Mouse (Mus musculus): ENCODE data around the gene Tnnc2. TPM values are rescaled to one million over a fixed set of nuclear protein-coding genes. Genes with fewer than 3 reads are reported as not detected.

Gene Tnnc2
- total and polyA plus RNA-seq, 2 experiments from 2014 or later: 0.38 to 0.50 TPM

- peak overlapping the region; percentile 78 for H3K27ac ChIP-seq (ENCODE audit: low read depth, low read length)
- no peak for ATAC-seq
Observed at GRCm38 (mm10) chr2:164784869-164785420, 5.2 kb upstream of the Tnnc2 start.

GRCm38 (mm10) chr2:164783926-164784581, 4.3 kb upstream of the Tnnc2 start:
- DNase-seq: no peak
- WGBS: 81% methylated on average over 7 of the region's 7 CpGs

More at GRCm38 (mm10) chr2:164784869-164785420, 5.2 kb upstream of the Tnnc2 start:
- WGBS: 16% methylated on average over 7 of the region's 7 CpGs
- H3K9me3 ChIP-seq (ENCODE audit: low read length): no peaks in the 10 kb centered on the region
- no peak for DNase-seq
- peak overlapping the region; percentile 89 for H3K4me2 ChIP-seq (ENCODE audit: low read depth)
- peaks cover 4% of the 10 kb centered on the region for H3K4me1 ChIP-seq (ENCODE audit: insufficient read depth)
- peak overlapping the region; percentile 76 for H3K4me3 ChIP-seq (ENCODE audit: low read depth, low read length)
- no peak for TF ChIP-seq CTCF (IDR thresholded peaks at IDR 0.05; ENCODE audit: low read depth)
- H3K27me3 ChIP-seq (ENCODE audit: insufficient read depth, low read length): no peaks in the 10 kb centered on the region
- 0 out of 2 replicates have a peak, but pooled peaks cover 3% of the 10 kb centered on the region for H3K36me3 ChIP-seq (ENCODE audit: insufficient read depth)
- H3K9ac ChIP-seq: peak overlapping the region; percentile 82

GRCm38 (mm10) chr2:164781876-164782275, 2.1 kb upstream of the Tnnc2 start:
- ATAC-seq (no peak), DNase-seq (no peak)
- Histone ChIP-seq H3K4me1 (ENCODE audit: insufficient read depth) (peaks cover 4% of the 10 kb centered on the region), H3K27ac (ENCODE audit: low read depth, low read length) (no peak overlapping the region), H3K4me2 (ENCODE audit: low read depth) (no peak overlapping the region), H3K9ac (no peak overlapping the region), H3K4me3 (ENCODE audit: low read depth, low read length) (no peak overlapping the region), H3K36me3 (ENCODE audit: insufficient read depth) (no peaks in the 10 kb centered on the region), H3K9me3 (ENCODE audit: low read length) (no peaks in the 10 kb centered on the region), H3K27me3 (ENCODE audit: insufficient read depth, low read length) (no peaks in the 10 kb centered on the region)
- no peak for TF ChIP-seq CTCF (IDR thresholded peaks at IDR 0.05; ENCODE audit: low read depth)
- WGBS: 78% methylated on average over 4 of the region's 4 CpGs

More at GRCm38 (mm10) chr2:164783926-164784581, 4.3 kb upstream of the Tnnc2 start:
- Histone ChIP-seq H3K4me2 (ENCODE audit: low read depth) (no peak overlapping the region), H3K9me3 (ENCODE audit: low read length) (no peaks in the 10 kb centered on the region), H3K27me3 (ENCODE audit: insufficient read depth, low read length) (no peaks in the 10 kb centered on the region), H3K4me1 (ENCODE audit: insufficient read depth) (peaks cover 4% of the 10 kb centered on the region), H3K4me3 (ENCODE audit: low read depth, low read length) (no peak overlapping the region), H3K27ac (ENCODE audit: low read depth, low read length) (no peak overlapping the region), H3K36me3 (ENCODE audit: insufficient read depth) (0 out of 2 replicates have a peak, but pooled peaks cover 2% of the 10 kb centered on the region), H3K9ac (no peak overlapping the region)
- TF ChIP-seq CTCF (IDR thresholded peaks at IDR 0.05; ENCODE audit: low read depth): peak; percentile 41
- ATAC-seq: no peak

GRCm38 (mm10) chr2:164778809-164779208, 958 bp downstream of the Tnnc2 start:
- DNase-seq: no peak
- no peaks in the 10 kb centered on the region for H3K4me1 ChIP-seq (ENCODE audit: insufficient read depth)
- WGBS: 82% methylated on average over 7 of the region's 7 CpGs
- H3K36me3 ChIP-seq (ENCODE audit: insufficient read depth): no peaks in the 10 kb centered on the region
- H3K4me3 ChIP-seq (ENCODE audit: low read depth, low read length): no peak overlapping the region
- ATAC-seq: no peak
- no peak overlapping the region for H3K4me2 ChIP-seq (ENCODE audit: low read depth)
- no peak overlapping the region for H3K9ac ChIP-seq
- H3K27me3 ChIP-seq (ENCODE audit: insufficient read depth, low read length): no peaks in the 10 kb centered on the region
- H3K27ac ChIP-seq (ENCODE audit: low read depth, low read length): no peak overlapping the region
- H3K9me3 ChIP-seq (ENCODE audit: low read length): no peaks in the 10 kb centered on the region
- no peak for TF ChIP-seq CTCF (IDR thresholded peaks at IDR 0.05; ENCODE audit: low read depth)

GRCm38 (mm10) chr2:164778015-164778287, 1.8 kb downstream of the Tnnc2 start:
- 96% methylated on average over 11 of the region's 11 CpGs for WGBS

GRCm38 (mm10) chr2:164777246-164778014, 2.3 kb downstream of the Tnnc2 start:
- WGBS: 80% methylated on average over 30 of the region's 30 CpGs
- TF ChIP-seq CTCF (IDR thresholded peaks at IDR 0.05; ENCODE audit: low read depth): no peak
- H3K9me3 ChIP-seq (ENCODE audit: low read length): no peaks in the 10 kb centered on the region
- no peaks in the 10 kb centered on the region for H3K36me3 ChIP-seq (ENCODE audit: insufficient read depth)
- no peak for DNase-seq
- H3K4me2 ChIP-seq (ENCODE audit: low read depth): no peak overlapping the region
- H3K4me3 ChIP-seq (ENCODE audit: low read depth, low read length): no peak overlapping the region
- no peak overlapping the region for H3K27ac ChIP-seq (ENCODE audit: low read depth, low read length)
- no peaks in the 10 kb centered on the region for H3K27me3 ChIP-seq (ENCODE audit: insufficient read depth, low read length)
- H3K9ac ChIP-seq: no peak overlapping the region
- ATAC-seq: no peak
- H3K4me1 ChIP-seq (ENCODE audit: insufficient read depth): no peaks in the 10 kb centered on the region

More at GRCm38 (mm10) chr2:164778015-164778287, 1.8 kb downstream of the Tnnc2 start:
- Histone ChIP-seq H3K4me1 (ENCODE audit: insufficient read depth) (no peaks in the 10 kb centered on the region), H3K4me2 (ENCODE audit: low read depth) (no peak overlapping the region), H3K27ac (ENCODE audit: low read depth, low read length) (no peak overlapping the region), H3K4me3 (ENCODE audit: low read depth, low read length) (no peak overlapping the region), H3K27me3 (ENCODE audit: insufficient read depth, low read length) (no peaks in the 10 kb centered on the region), H3K36me3 (ENCODE audit: insufficient read depth) (no peaks in the 10 kb centered on the region), H3K9ac (no peak overlapping the region), H3K9me3 (ENCODE audit: low read length) (no peaks in the 10 kb centered on the region)
- ATAC-seq: no peak
- DNase-seq: no peak
- no peak for TF ChIP-seq CTCF (IDR thresholded peaks at IDR 0.05; ENCODE audit: low read depth)

GRCm38 (mm10) chr2:164776801-164777200, 3.0 kb downstream of the Tnnc2 start:
- TF ChIP-seq CTCF (IDR thresholded peaks at IDR 0.05; ENCODE audit: low read depth): no peak
- Histone ChIP-seq H3K9ac (no peak overlapping the region), H3K4me2 (ENCODE audit: low read depth) (no peak overlapping the region), H3K27me3 (ENCODE audit: insufficient read depth, low read length) (no peaks in the 10 kb centered on the region), H3K4me3 (ENCODE audit: low read depth, low read length) (no peak overlapping the region), H3K9me3 (ENCODE audit: low read length) (no peaks in the 10 kb centered on the region), H3K27ac (ENCODE audit: low read depth, low read length) (no peak overlapping the region), H3K4me1 (ENCODE audit: insufficient read depth) (no peaks in the 10 kb centered on the region), H3K36me3 (ENCODE audit: insufficient read depth) (no peaks in the 10 kb centered on the region)
- WGBS: 71% methylated on average over 17 of the region's 17 CpGs
- DNase-seq: no peak
- no peak for ATAC-seq
